In genomic region chr7:66325419-66326053, GRCm38 (mm10) we compare ENCODE assay signal across 25 mouse cellular contexts. TPM values are rescaled to one million over a fixed set of nuclear protein-coding genes. Genes with fewer than 3 reads are reported as not detected.
DNase-seq lines count a peak whose midpoint lies in the region; ATAC-seq lines count a peak whose summit lies in the region.
"Had no signal": no experiment of that assay in that cellular context is flagged by ENCODE, and none has a peak within 500 bp of the region (broad histone marks: within the 10 kb centered on the region; RNA-seq: fewer than 3 reads in every experiment).

No protein-coding gene starts in this region.

- no peak overlapping the region for H3K4me3 ChIP-seq in heart, embryonic 13.5 days
- no peak overlapping the region for H3K4me3 ChIP-seq in midbrain, embryonic 10.5 days
- no peak overlapping the region for H3K4me3 ChIP-seq in midbrain, embryonic 15.5 days
- H3K4me3 ChIP-seq in lung, embryonic 16.5 days (ENCODE audit: low read length) = no peak overlapping the region
- no peak overlapping the region for H3K4me3 ChIP-seq in forebrain, embryonic 13.5 days
- no peak overlapping the region for H3K4me3 ChIP-seq in forebrain, embryonic 10.5 days
- H3K4me3 ChIP-seq: gastrocnemius, adult 2 months; limb, embryonic 10.5 days; liver, embryonic 15.5 days; neural tube, embryonic 15.5 days had no signal

- no peak for DNase-seq in heart, postnatal 25 days (ENCODE audit: low spot score)
- DNase-seq in midbrain, embryonic 10.5 days (ENCODE audit: low spot score) = no peak
- DNase-seq in forebrain, embryonic 10.5 days (ENCODE audit: extremely low spot score, low spot score) = no peak
- DNase-seq in adrenal gland, postnatal 4 days (ENCODE audit: low spot score in 2 of 2) = no peak
- DNase-seq: adrenal gland, postnatal 36 days; B cell, adult 2 months; cerebellum, adult 11 months; gastrocnemius, adult 2 months; layer of hippocampus, adult 9-11 months; right cerebral cortex, adult 18-20 months had no signal

- no peak for ATAC-seq in heart, embryonic 13.5 days (ENCODE audit: extremely low read depth, insufficient number of reproducible peaks, low FRiP score, low TSS enrichment)
- no peak for ATAC-seq in midbrain, embryonic 15.5 days (replicated peaks)
- ATAC-seq in lung, embryonic 16.5 days (ENCODE audit: low read depth) = peak; percentile 84
- no peak for ATAC-seq in forebrain, embryonic 13.5 days
- ATAC-seq: inflammation-experienced regulatory T-cells, adult 6 months had no signal

- no peaks in the 10 kb centered on the region for H3K27me3 ChIP-seq in heart, embryonic 13.5 days (replicated peaks)
- H3K27me3 ChIP-seq in midbrain, embryonic 10.5 days (ENCODE audit: low read depth, poor library complexity, severe bottlenecking) = no peaks in the 10 kb centered on the region
- no peaks in the 10 kb centered on the region for H3K27me3 ChIP-seq in midbrain, embryonic 15.5 days (replicated peaks)
- no peaks in the 10 kb centered on the region for H3K27me3 ChIP-seq in lung, embryonic 16.5 days (ENCODE audit: control insufficient read depth, insufficient read depth, low read depth, low read length)
- no peaks in the 10 kb centered on the region for H3K27me3 ChIP-seq in forebrain, embryonic 13.5 days
- H3K27me3 ChIP-seq in forebrain, embryonic 10.5 days (ENCODE audit: poor library complexity, severe bottlenecking) = no peaks in the 10 kb centered on the region
- H3K27me3 ChIP-seq: liver, embryonic 15.5 days; neural tube, embryonic 15.5 days had no signal

- H3K4me2 ChIP-seq in heart, embryonic 13.5 days = no peak overlapping the region
- H3K4me2 ChIP-seq in midbrain, embryonic 15.5 days = no peak overlapping the region
- no peak overlapping the region for H3K4me2 ChIP-seq in lung, embryonic 16.5 days (ENCODE audit: low read depth, low read length)
- H3K4me2 ChIP-seq in forebrain, embryonic 13.5 days = no peak overlapping the region
- H3K4me2 ChIP-seq: liver, embryonic 15.5 days; neural tube, embryonic 15.5 days had no signal

- H3K27ac ChIP-seq in heart, embryonic 13.5 days (replicated peaks) = peak overlapping the region; percentile 39; the same call in 1 of the 2 replicates
- H3K27ac ChIP-seq in midbrain, embryonic 10.5 days (replicated peaks) = 0 out of 2 replicates have a peak overlapping the region, but pooled peaks have one; percentile 9
- H3K27ac ChIP-seq in midbrain, embryonic 15.5 days = no peak overlapping the region
- 0 out of 2 replicates have a peak overlapping the region, but pooled peaks have one; percentile 25 for H3K27ac ChIP-seq in lung, embryonic 16.5 days (ENCODE audit: low read length)
- no peak overlapping the region for H3K27ac ChIP-seq in forebrain, embryonic 13.5 days
- H3K27ac ChIP-seq in forebrain, embryonic 10.5 days = no peak overlapping the region
- H3K27ac ChIP-seq: limb, embryonic 10.5 days; liver, embryonic 15.5 days; neural tube, embryonic 15.5 days had no signal

- H3K4me1 ChIP-seq in heart, embryonic 13.5 days = peaks cover 27% of the 10 kb centered on the region
- peaks cover 12% of the 10 kb centered on the region; the same call in 1 of the 2 replicates for H3K4me1 ChIP-seq in midbrain, embryonic 10.5 days
- H3K4me1 ChIP-seq in midbrain, embryonic 15.5 days = peaks cover 5% of the 10 kb centered on the region; the same call in 1 of the 2 replicates
- peaks cover 5% of the 10 kb centered on the region; the same call in 1 of the 2 replicates for H3K4me1 ChIP-seq in lung, embryonic 16.5 days (replicated peaks; ENCODE audit: control insufficient read depth, insufficient read depth, low read length)
- H3K4me1 ChIP-seq in forebrain, embryonic 13.5 days = peaks cover 10% of the 10 kb centered on the region
- peaks cover 15% of the 10 kb centered on the region for H3K4me1 ChIP-seq in forebrain, embryonic 10.5 days
- H3K4me1 ChIP-seq: liver, embryonic 15.5 days had no signal

- no peaks in the 10 kb centered on the region for H3K9me3 ChIP-seq in heart, embryonic 13.5 days
- H3K9me3 ChIP-seq in midbrain, embryonic 10.5 days (replicated peaks) = no peaks in the 10 kb centered on the region
- H3K9me3 ChIP-seq in midbrain, embryonic 15.5 days = no peaks in the 10 kb centered on the region
- no peaks in the 10 kb centered on the region; the same call in 1 of the 2 replicates for H3K9me3 ChIP-seq in lung, embryonic 16.5 days (ENCODE audit: control insufficient read depth, low read length)
- H3K9me3 ChIP-seq in forebrain, embryonic 13.5 days (replicated peaks) = 0 out of 2 replicates have a peak, but pooled peaks cover 4% of the 10 kb centered on the region
- no peaks in the 10 kb centered on the region for H3K9me3 ChIP-seq in forebrain, embryonic 10.5 days
- H3K9me3 ChIP-seq: limb, embryonic 10.5 days; liver, embryonic 15.5 days; neural tube, embryonic 15.5 days had no signal

- H3K9ac ChIP-seq in heart, embryonic 13.5 days = peak overlapping the region; percentile 19; the same call in 1 of the 2 replicates
- no peak overlapping the region for H3K9ac ChIP-seq in midbrain, embryonic 15.5 days
- H3K9ac ChIP-seq in lung, embryonic 16.5 days (ENCODE audit: low read length) = no peak overlapping the region
- no peak overlapping the region for H3K9ac ChIP-seq in forebrain, embryonic 13.5 days
- H3K9ac ChIP-seq: liver, embryonic 15.5 days; neural tube, embryonic 15.5 days had no signal

- intact Hi-C loops in heart, postnatal 25 days (cut with DNase I) = no loop called here

- WGBS in heart, embryonic 13.5 days = 50% methylated on average over 3 of the region's 3 CpGs
- WGBS in midbrain, embryonic 10.5 days = 64% methylated on average over 3 of the region's 3 CpGs
- 74% methylated on average over 3 of the region's 3 CpGs for WGBS in midbrain, embryonic 15.5 days
- 44% methylated on average over 3 of the region's 3 CpGs for WGBS in lung, embryonic 16.5 days
- 78% methylated on average over 3 of the region's 3 CpGs for WGBS in forebrain, embryonic 13.5 days
- WGBS in forebrain, embryonic 10.5 days = 72% methylated on average over 3 of the region's 3 CpGs

- peaks cover 6% of the 10 kb centered on the region; the same call in 1 of the 2 replicates for H3K36me3 ChIP-seq in heart, embryonic 13.5 days
- H3K36me3 ChIP-seq in midbrain, embryonic 10.5 days = no peaks in the 10 kb centered on the region
- H3K36me3 ChIP-seq in midbrain, embryonic 15.5 days (replicated peaks) = no peaks in the 10 kb centered on the region
- 0 out of 2 replicates have a peak, but pooled peaks cover 4% of the 10 kb centered on the region for H3K36me3 ChIP-seq in lung, embryonic 16.5 days (ENCODE audit: control insufficient read depth, insufficient read depth, low read length)
- no peaks in the 10 kb centered on the region for H3K36me3 ChIP-seq in forebrain, embryonic 13.5 days (ENCODE audit: poor library complexity, severe bottlenecking)
- no peaks in the 10 kb centered on the region for H3K36me3 ChIP-seq in forebrain, embryonic 10.5 days (replicated peaks)
- H3K36me3 ChIP-seq: limb, embryonic 10.5 days; neural tube, embryonic 15.5 days had no signal

RNA-seq across cellular contexts. Expression of gene Gm10974, which starts 40.2 kb away (rescaled TPM):
- not detected in 2 replicates for polyA plus RNA-seq in heart, embryonic 13.5 days (2015; fragmentation: Nextera tagmentation; extraction: Ambion mirVana)
- total RNA-seq in heart, postnatal 25 days (2021) = not detected
- polyA plus RNA-seq in midbrain, embryonic 10.5 days (2016; fragmentation: Nextera tagmentation; extraction: Ambion mirVana) = not detected in 2 replicates
- polyA plus RNA-seq in midbrain, embryonic 15.5 days (2015; fragmentation: Nextera tagmentation; extraction: Ambion mirVana) = not detected in 2 replicates
- not detected in 2 replicates for polyA plus RNA-seq in lung, embryonic 16.5 days (2015; fragmentation: Nextera tagmentation; extraction: Ambion mirVana)
- polyA plus RNA-seq in forebrain, embryonic 13.5 days (2015; fragmentation: Nextera tagmentation; extraction: Ambion mirVana) = not detected in 2 replicates
- polyA plus RNA-seq in forebrain, embryonic 10.5 days (2016; fragmentation: Nextera tagmentation; extraction: Ambion mirVana) = not detected in 2 replicates
- not detected for total RNA-seq in adrenal gland, postnatal 4 days (2021)
- total RNA-seq: adrenal gland, postnatal 36 days; ES-E14; gastrocnemius, adult 2 months; heart, postnatal 10 days; monocyte, adult 5-6 weeks had no signal
- polyA plus RNA-seq: cortical plate, adult 2 months; forebrain, embryonic 11.5 days; inflammation-experienced regulatory T-cells, adult 6 months; limb, embryonic 10.5 days; liver, embryonic 15.5 days; neural tube, embryonic 15.5 days; spleen, adult 2 months; testis, adult 2 months had no signal

Comparison
In these comparisons a context has a peak if more than half of its experiments do, and no peak if none do; other contexts are left out.
1. H3K27ac ChIP-seq: peak in heart, embryonic 13.5 days (single experiment), midbrain, embryonic 10.5 days (single experiment) and lung, embryonic 16.5 days (single experiment); none in midbrain, embryonic 15.5 days (single experiment), forebrain, embryonic 13.5 days (single experiment) and forebrain, embryonic 10.5 days (single experiment).